Mouse (Mus musculus) CD4-positive, CD25-positive, alpha-beta regulatory T cell, adult 9 weeks (primary cell): ENCODE data around the gene Tiam2. TPM values are rescaled to one million over a fixed set of nuclear protein-coding genes. Genes with fewer than 3 reads are reported as not detected.

Experiments
- polyA plus RNA-seq: library from polyadenylated mRNA; unstranded; fragments of 100-300 nt; shearing (Covaris generic); gene quantifications from one replicate; pipeline ENCODE4 v1.2.1, GENCODE M21; 2017

The Tiam2 gene
- polyA plus RNA-seq, result 1.4 TPM

DNA sequence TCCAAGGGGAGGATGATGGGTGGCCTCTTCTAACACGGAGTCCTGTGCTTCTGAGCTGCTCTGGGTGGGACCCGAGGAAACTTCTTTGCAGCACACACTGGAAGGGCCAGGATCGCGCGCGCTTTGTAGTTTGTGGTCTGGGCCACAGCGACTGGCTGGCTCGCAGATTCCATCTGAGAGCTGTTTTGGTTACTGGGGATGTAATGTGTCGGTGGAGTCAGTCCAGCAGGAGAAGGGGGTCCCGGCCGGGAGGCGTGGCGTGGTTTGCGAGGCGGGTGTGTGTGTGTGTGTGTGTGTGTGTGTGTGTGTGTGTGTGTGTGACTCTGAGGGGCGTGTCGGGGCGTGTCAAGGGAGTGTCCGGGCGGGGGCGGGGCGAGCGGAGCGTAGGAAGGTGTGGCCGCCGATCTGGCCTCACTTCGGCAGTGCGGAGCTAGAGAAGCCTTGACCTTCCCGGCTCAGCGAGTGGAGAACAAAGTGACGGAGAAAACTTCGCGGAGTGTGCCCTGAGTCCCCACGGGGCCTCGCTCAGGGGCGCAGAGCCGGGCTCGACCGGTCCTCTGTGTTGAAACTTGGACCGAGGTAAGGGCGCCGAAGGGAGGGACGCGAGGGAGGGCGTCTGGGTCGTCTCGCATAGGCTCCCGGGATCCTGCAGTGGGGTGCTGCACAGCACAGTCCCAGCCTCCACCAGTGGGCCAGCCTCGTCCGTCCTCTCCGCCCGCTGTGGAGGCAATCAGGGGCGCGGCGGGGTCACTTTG, at the start of gene Tiam2:
Gene Tiam2, plus strand, starts transcription at position 426 of the 755 bp plus-strand sequence.

DNA sequence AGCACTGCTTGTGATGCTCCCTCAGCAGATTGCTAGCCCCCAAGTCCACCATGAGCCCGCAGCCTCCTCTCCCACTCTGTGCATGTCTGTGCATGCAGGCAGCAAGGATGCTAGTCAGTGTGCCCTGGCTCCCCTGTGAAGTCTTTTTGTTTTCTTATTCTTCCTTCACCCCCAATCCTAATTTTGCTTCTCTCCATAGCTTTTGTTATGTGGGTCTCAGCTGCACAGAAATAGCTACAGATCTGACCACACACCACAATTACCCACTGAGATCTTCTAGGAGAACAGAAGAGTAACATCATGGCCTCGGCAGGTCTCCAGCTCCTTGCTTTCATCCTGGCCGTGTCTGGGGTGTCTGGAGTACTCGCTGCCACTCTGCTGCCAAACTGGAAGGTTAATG, 205.9 kb downstream of the Tiam2 start, which contains the start of gene Cldn20:
Gene Cldn20, plus strand, starts transcription at position 301 of the 400 bp plus-strand sequence.

DNA sequence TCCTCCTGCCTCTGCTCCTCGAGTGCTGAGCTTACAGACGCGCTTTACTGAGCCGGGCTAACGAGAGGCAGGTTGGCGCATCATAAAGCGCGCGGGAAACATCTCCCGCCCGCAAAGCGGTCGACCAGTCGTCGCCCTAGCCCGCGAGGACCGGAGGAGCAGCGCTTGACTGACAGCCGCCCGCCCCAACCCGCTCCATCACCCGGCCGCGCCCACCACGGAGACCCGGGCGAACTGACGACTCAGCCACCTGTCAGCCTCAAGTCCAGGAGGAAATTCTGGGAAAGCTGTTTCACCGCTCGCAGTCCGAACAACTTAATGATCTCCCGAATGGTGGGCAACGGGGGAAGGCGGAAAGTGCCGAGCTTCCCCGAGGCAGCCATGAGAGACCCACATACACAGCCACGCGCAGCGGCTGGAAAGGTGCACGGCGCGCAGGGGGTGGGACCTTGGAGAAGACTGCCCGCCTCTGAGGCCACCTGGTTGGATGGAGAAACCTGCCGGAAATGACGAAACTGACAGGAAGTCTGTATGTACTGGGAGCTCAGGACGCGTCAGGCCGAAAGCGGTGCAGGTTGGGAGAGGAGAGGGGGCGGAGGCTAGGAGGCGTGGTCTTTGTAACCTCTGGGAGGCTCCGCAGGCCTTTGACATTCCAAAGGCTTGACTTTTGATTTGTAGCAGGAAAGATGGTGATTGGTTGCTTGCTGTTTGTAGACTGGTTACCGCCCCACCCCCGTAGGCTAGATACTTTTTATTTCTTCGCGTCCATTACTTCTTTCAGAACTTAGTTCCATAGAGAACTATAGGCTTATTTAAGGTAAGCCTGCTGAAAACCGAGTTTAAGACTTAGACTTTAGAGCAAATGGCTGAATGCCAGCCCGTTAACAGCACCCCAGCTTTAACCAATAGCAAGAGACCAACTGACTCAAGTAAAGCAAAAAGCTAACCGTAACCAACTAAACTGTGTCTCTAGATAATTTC, 231.2 kb downstream of the Tiam2 start, which contains the start of gene Tfb1m:
Gene Tfb1m, minus strand, starts transcription at position 451 of the 981 bp plus-strand sequence.

Other genes starting within 250 kb of the Tiam2 start
- gene Scaf8, start 211.6 kb upstream of the Tiam2 start, polyA plus RNA-seq, result 14.9 TPM
- not detected for gene Cldn20, start 206.0 kb downstream of the Tiam2 start, polyA plus RNA-seq
- 14.4 TPM for gene Tfb1m, start 231.2 kb downstream of the Tiam2 start, polyA plus RNA-seq